Mouse (Mus musculus): ENCODE results near the gene Rcn2. TPM values are rescaled to one million over a fixed set of nuclear protein-coding genes. Genes with fewer than 3 reads are reported as not detected.

Gene Rcn2
- 10 to 100 TPM; 55.2 to 55.6 TPM for polyA plus RNA-seq (2017; shearing (Covaris generic))

GRCm38 (mm10) chr9:56041372-56042180 lies at the start of gene Rcn2:
Rcn2 (plus strand) TSS chr9:56041845.

GRCm38 (mm10) chr9:56010450-56010849 lies 31.2 kb upstream of the Rcn2 start, which contains the start of gene 4930563M21Rik:
4930563M21Rik (minus strand) TSS chr9:56010550.

GRCm38 (mm10) chr9:56089778-56090520 lies 48.3 kb downstream of the Rcn2 start, which contains the start of gene Pstpip1:
Pstpip1 (plus strand) TSS chr9:56089962.

Other genes with a start within 250 kb of the Rcn2 start
- gene Scaper, start 103.7 kb upstream of the Rcn2 start, polyA plus RNA-seq (2017; shearing (Covaris generic)) = 10 to 100 TPM; 20.3 to 23.8 TPM
- not detected for gene 4930563M21Rik, start 31.3 kb upstream of the Rcn2 start, polyA plus RNA-seq (2017; shearing (Covaris generic))
- gene Pstpip1, start 48.1 kb downstream of the Rcn2 start, polyA plus RNA-seq (2017; shearing (Covaris generic)) = 100 to 1,000 TPM; 109 to 142 TPM
- 10 to 100 TPM; 60.7 to 85.3 TPM for gene Tspan3, start 123.6 kb downstream of the Rcn2 start, polyA plus RNA-seq (2017; shearing (Covaris generic))